Mouse (Mus musculus): Measurements from ENCODE around the gene Ten1. TPM values are rescaled to one million over a fixed set of nuclear protein-coding genes. Genes with fewer than 3 reads are reported as not detected.

Ten1 gene
- total RNA-seq, 2 experiments from 2014 or later = 22.2 to 27.0 TPM

Other genes with a start within 250 kb of the Ten1 start
- gene Itgb4, start 224.1 kb upstream of the Ten1 start, total RNA-seq (2021) = 1 to 10 TPM; 4.3 to 4.5 TPM
- 10 to 100 TPM; 18.6 to 19.3 TPM for gene Galk1, start 186.1 kb upstream of the Ten1 start, total RNA-seq (2021)
- 100 to 1,000 TPM; 184 to 193 TPM for gene H3f3b, start 170.9 kb upstream of the Ten1 start, total RNA-seq (2021)
- gene Unk, start 168.5 kb upstream of the Ten1 start, total RNA-seq (2021) = 10 to 100 TPM; 12.2 to 12.9 TPM
- 1 to 10 TPM in 1 of 2 experiments, under 1 TPM in 1; 0.81 to 1.7 TPM for gene Unc13d, start 120.9 kb upstream of the Ten1 start, total RNA-seq (2021)
- gene Wbp2, start 111.9 kb upstream of the Ten1 start, total RNA-seq (2021) = 10 to 100 TPM; 83.6 to 89.5 TPM
- gene Trim47, start 71.6 kb upstream of the Ten1 start, total RNA-seq (2021) = 10 to 100 TPM; 46.3 to 46.9 TPM
- 1 to 10 TPM; 7.3 to 8.2 TPM for gene Trim65, start 67.7 kb upstream of the Ten1 start, total RNA-seq (2021)
- gene Mrpl38, start 60.0 kb upstream of the Ten1 start, total RNA-seq (2021) = 10 to 100 TPM; 55.5 to 56.3 TPM
- 10 to 100 TPM; 15.1 to 17.2 TPM for gene Fbf1, start 30.7 kb upstream of the Ten1 start, total RNA-seq (2021)
- gene Acox1, start 190 bp downstream of the Ten1 start, total RNA-seq (2021) = 100 to 1,000 TPM; 101 to 116 TPM
- gene Evpl, start 39.2 kb downstream of the Ten1 start, total RNA-seq (2021) = under 1 TPM; 0.83 to 0.93 TPM
- 10 to 100 TPM; 54.4 to 55.6 TPM for gene Srp68, start 75.4 kb downstream of the Ten1 start, total RNA-seq (2021)
- not detected for gene Galr2, start 82.1 kb downstream of the Ten1 start, total RNA-seq (2021)
- gene Exoc7, start 108.4 kb downstream of the Ten1 start, total RNA-seq (2021) = 10 to 100 TPM; 44.3 to 52.3 TPM
- gene Foxj1, start 136.5 kb downstream of the Ten1 start, total RNA-seq (2021) = 1 to 10 TPM in 1 of 2 experiments, under 1 TPM in 1; 0.07 to 1.5 TPM
- 1 to 10 TPM; 5.8 to 8.8 TPM for gene Rnf157, start 214.2 kb downstream of the Ten1 start, total RNA-seq (2021)
- gene Ubald2, start 235.2 kb downstream of the Ten1 start, total RNA-seq (2021) = 10 to 100 TPM; 41.2 to 42.9 TPM